Mouse (Mus musculus): Measurements from ENCODE around the gene Ube2r2.

Gene Ube2r2

DNA sequence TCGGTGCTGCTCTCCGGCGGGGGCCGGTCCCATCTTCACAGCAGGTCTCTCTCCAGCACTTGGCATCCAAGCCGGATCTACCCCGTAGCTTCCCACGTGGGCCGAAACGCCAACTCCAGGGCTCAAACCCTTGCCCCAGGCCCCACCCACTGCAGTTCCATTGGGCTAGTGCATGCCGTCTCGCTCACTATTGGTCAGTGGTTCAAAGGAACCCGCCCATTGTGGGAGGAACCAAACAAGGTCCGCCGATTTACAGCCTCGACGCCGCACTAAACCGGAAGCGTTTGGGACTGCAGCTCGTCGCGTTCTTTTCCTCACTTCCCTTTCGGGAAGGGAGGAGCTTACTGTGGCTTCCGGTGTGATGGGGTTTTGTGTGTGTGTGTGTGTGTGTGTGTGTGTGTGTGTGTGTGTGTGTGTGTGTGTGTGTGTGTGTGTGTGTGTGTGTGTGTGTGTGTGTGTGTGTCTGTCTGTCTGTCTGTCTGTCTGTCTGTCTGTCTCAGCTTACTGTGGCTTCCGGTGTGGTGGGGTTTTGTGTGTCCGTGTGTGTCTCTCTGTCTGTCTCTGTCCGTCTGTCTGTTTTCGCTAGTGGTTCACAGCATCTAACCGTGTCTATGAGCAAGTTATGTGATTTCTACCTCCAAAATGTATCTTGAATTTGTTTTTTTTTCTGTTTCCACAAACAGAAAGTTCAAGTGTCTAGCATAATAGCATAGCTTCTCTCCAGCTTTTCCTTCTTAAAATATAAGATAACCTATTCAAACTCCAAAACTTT is 11.2 kb upstream of the Ube2r2 start, which contains the start of gene Nol6:
Gene Nol6, minus strand, starts transcription at position 276 of the 772 bp plus-strand sequence.
- DNase-seq, result peak; percentile 99

DNA sequence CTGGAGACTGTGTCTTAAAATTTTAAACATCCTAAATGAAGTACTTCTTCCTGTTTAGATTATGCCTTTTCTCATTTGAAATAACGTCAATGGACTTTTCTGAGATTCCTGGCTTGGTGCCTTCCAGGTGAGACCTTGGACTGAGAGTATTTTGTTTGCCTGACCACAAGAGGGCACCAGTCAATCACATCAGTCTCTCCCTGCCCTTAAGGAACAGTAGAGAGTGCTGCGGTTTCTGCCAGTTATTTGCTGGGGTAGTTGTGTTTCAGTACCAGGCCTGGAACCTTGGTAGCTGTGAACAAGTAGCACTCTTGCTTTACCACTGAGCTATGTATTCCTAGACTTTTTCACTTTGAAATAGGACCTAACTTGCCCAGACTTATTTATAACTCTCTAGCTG is 6.1 kb upstream of the Ube2r2 start:
- DNase-seq, result peak; percentile 74

DNA sequence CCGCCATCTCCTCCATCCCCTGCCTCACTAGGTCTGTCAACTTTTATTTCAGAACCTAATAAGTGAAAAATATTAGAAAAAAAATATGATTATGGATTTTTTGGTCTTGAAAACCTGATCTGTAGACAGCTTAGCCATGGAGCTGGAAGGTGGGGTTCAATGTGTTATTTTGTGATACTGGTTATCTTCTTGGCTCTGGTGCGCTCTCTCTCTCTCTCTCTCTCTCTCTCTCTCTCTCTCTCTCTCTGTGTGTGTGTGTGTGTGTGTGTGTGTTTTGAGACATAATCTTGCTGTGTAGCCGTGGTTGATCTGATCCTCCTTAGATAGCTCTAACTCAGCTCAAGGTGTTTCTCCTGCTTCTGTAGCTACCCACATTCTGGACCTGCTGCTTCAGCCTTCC is 5.7 kb upstream of the Ube2r2 start:
- no peak for DNase-seq

DNA sequence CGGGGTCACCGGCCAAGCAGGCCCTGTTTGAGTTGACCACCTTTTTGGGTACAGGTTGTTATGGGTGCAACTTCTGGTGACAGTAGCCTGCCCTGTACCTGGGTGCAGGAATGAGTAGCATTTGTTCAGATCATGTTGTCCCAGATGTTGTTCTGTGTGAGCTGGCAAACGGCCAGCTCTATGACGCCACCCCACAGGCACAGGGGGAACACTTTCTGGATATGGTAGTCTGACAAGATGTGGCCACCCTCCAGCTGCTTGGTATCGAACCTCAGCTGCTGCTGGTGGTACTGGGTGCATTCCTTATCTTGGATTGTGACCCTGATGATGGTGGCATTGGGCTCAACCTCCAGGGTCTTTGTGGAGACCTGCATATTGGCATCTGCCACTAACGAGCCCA is 3.1 kb upstream of the Ube2r2 start:
- no peak for DNase-seq

- no peak for DNase-seq
Measured at GRCm38 (mm10) chr4:41133529-41134291, 1.8 kb upstream of the Ube2r2 start.

DNA sequence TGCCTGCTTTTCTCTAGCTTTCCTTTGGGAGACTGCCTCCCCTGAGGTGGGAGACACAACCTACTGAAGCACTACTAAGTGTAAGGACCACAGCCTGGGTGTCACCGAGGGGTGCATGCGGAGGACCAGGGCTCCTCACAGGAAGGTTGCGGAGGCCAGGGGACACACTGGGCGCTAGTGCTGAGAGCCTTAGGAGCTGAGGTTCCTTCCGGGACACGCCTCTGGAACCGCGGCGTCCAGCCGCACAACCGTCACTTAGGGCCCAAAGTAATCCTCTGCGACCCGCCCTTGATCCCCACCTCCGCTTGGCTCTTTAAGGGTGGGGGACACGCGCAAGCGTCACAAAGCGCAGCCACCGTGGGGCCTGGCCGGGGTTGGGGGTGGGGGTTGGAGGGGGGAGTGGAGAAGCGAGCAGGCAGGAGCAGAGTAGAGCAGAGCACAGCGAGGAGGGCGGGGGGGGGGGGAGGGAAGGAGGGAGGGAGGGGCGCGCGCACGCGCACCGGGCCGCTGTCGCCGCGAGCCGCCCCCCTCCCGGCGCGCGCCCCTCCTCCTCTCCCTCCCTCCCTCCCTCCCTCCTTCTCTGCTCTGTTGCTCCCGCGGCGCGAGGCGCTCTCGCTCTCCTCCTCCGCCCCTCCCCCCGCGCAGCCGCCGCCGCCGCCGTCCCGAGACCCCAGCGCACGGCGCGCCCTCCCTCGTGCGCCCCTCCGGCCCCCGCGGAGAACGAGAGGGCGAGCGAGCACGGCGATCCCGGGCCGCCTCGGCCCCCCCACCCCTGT is 420 bp upstream of the Ube2r2 start:
- DNase-seq, result peak; percentile 81

- DNase-seq, result peak; percentile 65
Measured at GRCm38 (mm10) chr4:41136454-41136805, 887 bp downstream of the Ube2r2 start.

DNA sequence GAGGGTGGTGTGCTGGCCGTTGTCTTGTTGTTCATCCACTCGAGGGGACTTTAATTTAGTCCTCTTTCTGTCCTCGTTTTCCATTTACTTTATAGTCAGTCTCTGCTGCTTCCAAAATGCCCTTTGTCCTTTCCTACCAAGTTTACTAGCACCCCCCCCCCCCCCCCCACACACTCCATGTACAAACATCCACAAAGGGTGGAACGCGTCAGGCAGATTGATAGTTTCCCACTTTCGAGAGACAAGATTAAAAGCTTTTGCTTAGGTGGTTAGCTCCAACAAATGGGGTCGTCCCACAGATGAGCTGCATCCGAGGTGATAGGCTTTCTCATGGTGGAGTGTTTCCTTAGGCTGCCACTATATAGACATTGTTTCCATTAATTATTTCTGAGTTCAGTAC is 1.3 kb downstream of the Ube2r2 start:
- DNase-seq, result no peak

DNA sequence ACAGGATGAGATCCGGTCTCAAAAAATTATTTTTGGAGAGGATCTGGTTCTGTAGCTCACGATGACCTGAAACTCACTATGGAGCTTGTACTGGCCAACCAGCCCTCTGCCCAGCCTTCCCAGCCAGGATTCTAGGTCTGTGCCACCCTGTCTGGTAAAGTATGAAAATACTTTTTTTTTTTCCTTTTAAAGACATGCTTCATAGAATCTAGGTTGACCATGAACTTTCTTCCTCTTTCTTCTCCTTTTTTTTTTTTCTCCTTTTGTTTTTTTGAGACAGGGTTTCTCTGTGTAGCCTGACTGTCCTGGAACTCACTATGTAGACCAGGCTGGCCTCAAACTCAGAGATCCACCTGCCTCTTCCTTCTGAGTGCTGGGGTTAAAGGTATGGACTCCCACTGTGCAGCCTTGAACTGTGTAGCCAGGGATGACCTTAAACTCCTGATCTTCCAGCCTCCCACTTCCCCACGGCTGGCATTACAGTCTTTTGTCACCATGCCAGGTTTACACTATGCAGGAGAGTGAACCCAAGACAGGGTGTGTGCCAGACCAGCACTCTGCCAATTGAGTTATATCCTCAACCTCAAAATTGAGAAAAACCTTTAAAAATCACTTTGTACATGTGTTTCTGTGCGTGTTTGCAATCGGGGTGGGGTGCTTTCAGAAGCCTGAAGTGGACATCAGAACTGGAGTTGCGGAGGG is 4.8 kb downstream of the Ube2r2 start:
- DNase-seq, result no peak

DNA sequence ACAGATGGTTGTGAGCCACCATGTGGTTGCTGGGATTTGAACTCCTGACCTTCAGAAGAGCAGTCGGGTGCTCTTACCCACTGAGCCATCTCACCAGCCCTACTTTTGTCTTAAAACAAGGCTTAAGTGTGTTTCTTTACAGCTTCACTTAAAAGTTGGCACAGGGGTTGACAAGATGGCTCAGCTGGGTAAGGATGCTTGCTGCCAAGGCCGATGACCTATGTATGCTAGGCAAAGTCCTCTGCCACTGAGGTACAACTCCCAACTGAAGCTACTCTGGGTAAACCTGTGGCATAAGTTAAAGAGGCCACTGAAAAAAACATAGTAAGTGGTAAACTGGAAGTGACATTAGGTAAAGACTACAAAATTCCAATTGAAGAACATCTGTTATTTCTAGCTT is 7.1 kb downstream of the Ube2r2 start:
- no peak for DNase-seq

DNA sequence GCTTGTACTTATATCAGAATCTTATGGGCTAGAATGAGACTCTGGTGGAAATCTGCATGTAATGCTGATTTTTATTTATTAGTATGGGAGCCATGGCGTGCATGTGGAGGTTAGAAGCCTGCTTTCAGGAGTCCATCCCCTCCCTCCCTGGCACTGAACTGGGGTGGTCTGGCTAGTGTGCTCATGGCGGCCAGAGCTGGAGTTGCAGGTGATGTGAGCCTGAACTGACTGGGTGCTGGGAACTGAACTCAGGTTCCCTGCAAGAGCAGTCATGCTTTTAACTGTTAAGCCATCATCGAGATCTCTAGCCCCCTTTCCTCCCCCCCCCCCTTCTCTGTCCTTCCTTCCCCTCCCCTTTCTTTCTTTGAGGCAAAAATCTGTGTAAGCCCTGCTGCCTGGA is 14.3 kb downstream of the Ube2r2 start:
- DNase-seq, result no peak

GRCm38 (mm10) chr4:41151186-41151585 is 15.6 kb downstream of the Ube2r2 start:
- no peak for DNase-seq

DNA sequence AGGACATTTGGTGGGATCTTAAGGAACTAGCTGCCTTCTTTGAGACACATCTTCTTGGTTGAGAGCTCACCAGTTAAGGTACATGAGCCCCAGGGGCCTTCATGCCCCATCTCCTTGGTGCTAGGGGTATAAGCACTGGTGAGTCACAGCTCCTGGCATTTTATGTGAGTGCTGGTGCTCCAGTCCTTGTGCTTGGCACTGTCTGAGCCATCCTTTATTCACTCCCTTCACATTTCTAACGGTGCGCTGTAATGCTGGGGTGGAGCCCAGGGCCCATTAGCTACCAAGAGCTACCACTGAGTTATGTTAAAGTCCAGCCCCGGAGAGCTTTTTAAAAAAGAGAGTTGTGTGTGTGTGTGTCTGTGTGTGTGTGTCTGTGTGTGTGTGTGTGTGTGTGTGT is 17.6 kb downstream of the Ube2r2 start:
- DNase-seq, result no peak

- DNase-seq, result no peak
Measured at GRCm38 (mm10) chr4:41156961-41157360, 21.4 kb downstream of the Ube2r2 start.

DNA sequence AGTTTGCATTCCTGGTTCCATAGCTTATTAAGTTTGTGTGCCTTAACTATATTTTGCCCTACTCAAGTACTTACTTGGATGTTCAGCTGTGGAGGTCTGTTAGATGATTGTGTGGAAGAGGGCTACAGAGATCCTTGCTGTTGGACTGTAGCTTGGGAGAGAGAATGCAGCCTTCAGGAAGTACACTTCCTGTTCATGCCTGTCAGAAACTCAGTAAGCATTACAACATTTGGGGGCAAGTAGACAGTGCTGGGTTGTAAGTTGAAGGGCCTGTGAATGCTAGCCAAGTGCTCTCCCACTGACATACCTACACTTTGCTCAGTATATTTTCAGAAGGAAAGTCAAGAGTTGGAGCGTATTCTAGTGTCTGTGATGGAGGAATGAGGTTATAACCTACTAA is 22.7 kb downstream of the Ube2r2 start:
- no peak for DNase-seq

GRCm38 (mm10) chr4:41161232-41161631 is 25.7 kb downstream of the Ube2r2 start:
- no peak for DNase-seq

DNA sequence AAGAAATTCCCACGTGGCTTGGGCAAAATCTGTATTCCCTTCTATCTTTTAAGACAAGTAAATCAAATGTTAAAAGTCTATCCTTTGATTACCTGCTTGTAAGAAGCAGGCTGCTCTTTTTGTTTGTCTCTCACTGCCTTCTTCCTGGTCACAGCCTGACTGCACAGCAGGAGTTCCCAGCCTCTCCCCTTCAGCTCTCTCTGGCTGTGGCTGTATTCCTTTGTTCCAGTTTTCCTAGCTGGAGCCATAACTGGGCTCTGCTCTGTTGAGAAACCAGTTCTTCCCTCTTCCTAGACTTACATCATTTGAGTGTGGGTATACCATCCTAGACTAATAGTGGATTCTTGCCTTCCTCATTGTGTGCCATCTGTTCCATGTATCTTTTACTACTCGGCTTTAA is 29.4 kb downstream of the Ube2r2 start:
- peak; percentile 59 for DNase-seq

DNA sequence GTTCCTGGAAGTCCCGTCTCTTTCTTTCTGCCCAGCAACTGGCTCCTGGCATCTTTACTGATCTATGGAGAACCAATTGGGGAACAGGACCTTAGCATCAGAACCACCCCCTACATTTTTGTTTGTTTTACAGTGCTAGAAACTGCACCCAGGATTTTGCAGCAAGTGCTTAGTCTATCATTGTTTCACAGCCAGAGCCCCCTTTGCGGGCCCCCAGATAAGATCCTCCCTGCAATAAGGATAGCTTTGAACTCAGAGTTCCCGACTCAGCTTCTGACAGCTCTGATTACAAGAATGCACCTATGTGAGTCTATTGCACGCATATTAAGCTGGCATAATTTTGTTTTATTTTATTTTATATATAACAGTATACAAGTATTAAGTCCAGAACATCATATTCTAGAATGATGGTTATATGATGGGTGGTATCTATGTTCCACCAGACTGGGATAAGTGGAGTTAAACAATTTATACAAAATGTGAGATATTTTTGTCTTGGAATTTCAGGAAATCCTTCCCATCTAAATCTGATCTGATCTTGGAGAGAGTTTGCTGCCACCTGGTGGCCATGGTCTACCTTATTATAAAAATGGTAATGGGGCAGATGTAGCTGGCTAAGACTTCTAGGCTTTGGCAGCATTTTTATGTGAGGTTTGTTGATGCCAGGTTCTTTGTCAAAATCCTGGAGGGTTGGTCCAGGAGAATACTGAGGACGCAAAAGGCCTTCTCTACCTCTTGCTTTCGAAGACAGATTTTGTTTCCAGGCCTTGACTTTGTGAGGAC is 30.3 kb downstream of the Ube2r2 start:
- peak; percentile 84 for DNase-seq

- no peak for DNase-seq
Measured at GRCm38 (mm10) chr4:41170970-41171369, 35.4 kb downstream of the Ube2r2 start.

DNA sequence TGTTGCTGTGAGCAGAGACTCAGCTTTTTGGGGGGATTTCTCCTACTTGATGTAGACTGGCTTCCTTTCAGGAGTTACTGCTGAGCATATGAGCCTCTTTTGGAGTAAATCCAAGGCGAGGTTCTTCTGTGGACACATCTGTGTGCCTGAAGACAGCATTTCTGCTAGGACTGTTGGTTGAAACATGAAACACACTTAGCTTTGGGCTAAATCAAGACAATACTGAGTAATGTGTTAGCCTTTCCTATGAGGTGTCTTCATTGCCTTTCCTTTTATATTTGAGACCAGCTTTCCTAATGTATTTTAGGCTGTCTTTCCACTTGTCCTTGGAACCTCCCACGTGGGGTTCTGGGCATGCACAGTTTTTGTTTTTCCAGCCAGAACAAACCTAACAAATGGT is 39.1 kb downstream of the Ube2r2 start:
- no peak for DNase-seq

DNA sequence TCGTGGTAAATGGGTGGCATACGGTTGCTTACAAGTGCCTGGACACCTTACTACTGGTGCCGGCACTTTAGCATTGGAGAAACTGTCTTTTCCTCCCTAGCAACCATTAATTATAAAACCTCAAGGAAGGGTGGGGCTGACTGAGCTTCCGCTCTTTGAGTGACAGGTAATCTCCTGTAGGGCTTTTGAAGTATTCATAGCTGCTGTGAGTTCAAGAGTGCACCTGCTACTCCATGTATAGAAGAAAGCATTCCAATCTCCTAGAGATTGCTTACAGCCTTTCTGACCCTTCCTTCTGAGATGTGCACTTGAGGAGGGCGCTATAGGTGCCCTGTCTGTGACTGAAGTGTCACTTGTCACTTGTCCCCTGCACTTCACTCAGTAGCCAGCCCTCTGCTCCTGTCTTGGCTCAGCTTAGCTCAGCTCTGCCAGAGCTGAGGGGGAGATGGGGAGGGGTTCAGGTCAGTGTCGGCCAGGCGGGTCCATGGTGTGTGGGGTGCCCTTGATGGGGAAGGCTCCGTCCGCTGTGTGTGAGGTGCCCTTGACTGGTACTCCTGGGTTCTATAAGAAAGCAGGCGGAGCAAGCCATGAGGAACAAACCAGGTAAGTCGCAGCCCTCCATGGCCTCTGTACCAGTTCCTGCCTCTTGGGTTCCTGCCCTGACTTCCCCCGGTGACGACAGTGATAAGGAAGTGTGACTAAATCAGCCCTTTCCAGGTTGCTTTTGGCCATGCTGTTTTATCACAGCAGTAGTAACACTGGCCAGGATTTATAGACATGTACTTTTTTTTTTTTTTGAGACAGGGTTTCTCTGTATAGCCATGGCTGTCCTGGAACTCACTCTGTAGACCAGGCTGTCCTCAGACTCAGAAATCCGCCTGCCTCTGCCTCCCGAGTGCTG is 44.5 kb downstream of the Ube2r2 start:
- no peak for DNase-seq
